Mouse (Mus musculus) bone marrow, adult 2 months (tissue): ENCODE results near the gene Nprl2.

ENCODE experiments used
- CTCF ChIP-seq: fragments of 200-500 bp; IDR thresholded peaks from 2 replicates; pipeline ENCODE4 v1.5.1; 2011; ENCODE audit warnings: low read length, control low read depth; ENCODE audit not compliant: control insufficient read depth, insufficient read depth
- POLR2A ChIP-seq: fragments of 200-500 bp; IDR thresholded peaks from 2 replicates; pipeline ENCODE4 v1.6.1; 2011; ENCODE audit warnings: low read depth, mild to moderate bottlenecking, control low read depth, low read length, borderline replicate concordance; ENCODE audit not compliant: control insufficient read depth

GRCm38 (mm10) chr9:107555031-107555457 lies 13.0 kb downstream of the Nprl2 start:
- TF ChIP-seq CTCF: no peak
- TF ChIP-seq POLR2A: 0 out of 2 replicates have a peak, but pooled peaks have one; percentile 35
